Mouse (Mus musculus) erythroblast, embryonic 14.5 days (primary cell): ENCODE results near the gene Kpna7. TPM values are rescaled to one million over a fixed set of nuclear protein-coding genes. Genes with fewer than 3 reads are reported as not detected.
A peak's percentile ranks its signal among the peaks of the same experiment; 100 is the strongest.

Experiments
- H3K27me3 ChIP-seq: 2 replicates; pipeline ENCODE4 v1.6.1; 2012; ENCODE audit warnings: inconsistent platforms; ENCODE audit not compliant: control insufficient read depth
- H3K36me3 ChIP-seq: 2 replicates; pipeline ENCODE4 v1.6.1; 2012; ENCODE audit warnings: mild to moderate bottlenecking, inconsistent platforms; ENCODE audit not compliant: control insufficient read depth
- H3K4me1 ChIP-seq: 2 replicates; pipeline ENCODE4 v1.6.1; 2012; ENCODE audit warnings: inconsistent platforms; ENCODE audit not compliant: control insufficient read depth
- H3K4me3 ChIP-seq: replicated peaks from 2 replicates; pipeline ENCODE3; 2012; ENCODE audit warnings: moderate library complexity, mild to moderate bottlenecking, inconsistent platforms
- H3K9me3 ChIP-seq: 2 replicates; pipeline ENCODE4 v1.6.1; 2012; ENCODE audit warnings: low read length, inconsistent platforms, mixed read lengths; ENCODE audit not compliant: control insufficient read depth
- GATA1 ChIP-seq: IDR thresholded peaks from 2 replicates; pipeline ENCODE4 v1.6.1; 2012; ENCODE audit warnings: low read length, inconsistent platforms, mixed read lengths
- TAL1 ChIP-seq: IDR thresholded peaks from 3 replicates; pipeline ENCODE4 v1.6.1; 2012; ENCODE audit warnings: low read length, inconsistent platforms, mixed read lengths
- polyA plus RNA-seq: library from polyadenylated mRNA; stranded (reverse); fragments of >175 nt; gene quantifications from 2 replicates; pipeline ENCODE4 v1.2.3, GENCODE M21; 2012

Kpna7 gene
- polyA plus RNA-seq, 1 experiment, result not detected

DNA sequence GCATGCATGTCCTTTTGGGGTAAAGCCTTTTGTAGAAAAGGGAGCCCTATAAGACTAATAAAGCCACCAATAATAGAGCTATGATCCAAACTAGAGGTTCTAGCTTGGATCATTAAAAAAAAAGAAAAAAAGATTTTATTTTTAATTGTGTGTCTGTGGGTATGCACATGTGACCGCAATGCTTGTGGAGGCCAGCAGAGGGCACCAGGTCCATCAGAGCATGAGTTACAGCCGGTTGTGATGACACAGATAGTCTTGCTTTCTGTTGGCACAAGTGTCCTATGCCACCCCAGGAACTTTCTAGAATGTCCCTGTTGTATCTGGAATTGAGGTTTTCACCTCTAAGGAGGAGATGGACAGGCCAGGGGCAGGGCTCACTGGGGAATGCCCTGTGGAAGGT, 35.6 kb upstream of the Kpna7 start:
- peaks cover 7% of the 10 kb centered on the region for H3K9me3 ChIP-seq
- H3K27me3 ChIP-seq, result peaks cover 22% of the 10 kb centered on the region
- H3K4me1 ChIP-seq, result peaks cover 8% of the 10 kb centered on the region
- TF ChIP-seq GATA1 (no peak), TAL1 (no peak)
- peaks cover 27% of the 10 kb centered on the region for H3K36me3 ChIP-seq
- H3K4me3 ChIP-seq, result no peak overlapping the region

DNA sequence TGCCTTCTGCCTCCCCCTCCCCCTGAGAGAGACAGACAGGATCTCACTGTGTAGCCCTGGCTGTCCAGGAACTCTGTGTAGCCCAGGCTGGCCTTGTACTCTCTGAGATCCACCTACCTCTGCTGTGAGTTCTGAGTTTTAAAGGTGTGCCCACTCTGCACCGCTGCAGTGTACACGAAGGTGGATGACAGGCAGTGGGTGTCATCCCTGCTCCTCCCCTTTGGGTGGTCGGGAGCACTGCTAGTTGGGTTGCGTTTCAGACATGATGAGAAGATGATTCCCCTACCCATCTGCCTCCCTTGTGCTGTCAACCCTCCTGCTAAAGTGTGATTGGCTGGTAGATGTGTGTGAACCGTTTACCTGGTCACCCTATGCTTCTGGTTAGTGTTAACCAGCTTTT, 34.6 kb upstream of the Kpna7 start:
- Histone ChIP-seq H3K9me3 (peaks cover 6% of the 10 kb centered on the region), H3K4me3 (no peak overlapping the region), H3K4me1 (peaks cover 17% of the 10 kb centered on the region), H3K36me3 (peaks cover 18% of the 10 kb centered on the region), H3K27me3 (peaks cover 31% of the 10 kb centered on the region)
- TF ChIP-seq TAL1 (no peak), GATA1 (no peak)

GRCm38 (mm10) chr5:145118005-145118404, 34.2 kb upstream of the Kpna7 start:
- H3K27me3 ChIP-seq, result peaks cover 31% of the 10 kb centered on the region
- TF ChIP-seq GATA1 (no peak), TAL1 (no peak)
- H3K9me3 ChIP-seq, result peaks cover 4% of the 10 kb centered on the region
- H3K4me3 ChIP-seq, result no peak overlapping the region
- peaks cover 18% of the 10 kb centered on the region for H3K4me1 ChIP-seq
- peaks cover 13% of the 10 kb centered on the region for H3K36me3 ChIP-seq

DNA sequence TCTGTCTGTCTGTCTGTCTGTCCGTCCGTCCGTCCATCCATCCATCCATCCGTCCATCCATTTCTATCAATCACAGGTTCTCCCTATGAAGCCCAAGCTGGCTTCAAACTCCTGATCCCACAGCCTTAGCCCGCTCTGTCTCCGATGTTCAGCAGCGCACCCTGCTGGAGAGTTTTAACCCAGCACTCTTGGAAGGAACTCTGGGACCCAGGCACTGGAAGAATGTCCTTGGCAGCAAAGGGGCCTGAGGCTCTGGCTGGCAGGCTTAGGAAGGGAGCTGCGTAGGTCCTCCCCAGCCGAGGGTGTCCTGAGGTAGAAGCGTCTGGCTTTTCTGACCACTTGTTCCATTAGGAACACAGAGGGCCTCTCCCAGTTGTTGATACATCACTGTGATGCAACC, 33.1 kb upstream of the Kpna7 start:
- peaks cover 5% of the 10 kb centered on the region for H3K36me3 ChIP-seq

GRCm38 (mm10) chr5:145116316-145116715, 32.5 kb upstream of the Kpna7 start:
- Histone ChIP-seq H3K4me3 (no peak overlapping the region), H3K4me1 (peaks cover 18% of the 10 kb centered on the region), H3K27me3 (peaks cover 31% of the 10 kb centered on the region), H3K36me3 (peaks cover 1% of the 10 kb centered on the region; the same call in 1 of the 2 replicates), H3K9me3 (peaks cover 4% of the 10 kb centered on the region)
- TF ChIP-seq GATA1 (no peak), TAL1 (no peak)

More for the DNA sequence above, 33.1 kb upstream of the Kpna7 start:
- H3K27me3 ChIP-seq, result peaks cover 31% of the 10 kb centered on the region
- peaks cover 18% of the 10 kb centered on the region for H3K4me1 ChIP-seq
- TF ChIP-seq TAL1 (no peak), GATA1 (no peak)
- H3K9me3 ChIP-seq, result peaks cover 4% of the 10 kb centered on the region
- no peak overlapping the region for H3K4me3 ChIP-seq

- Histone ChIP-seq H3K4me1 (peaks cover 18% of the 10 kb centered on the region), H3K9me3 (peaks cover 4% of the 10 kb centered on the region), H3K36me3 (peaks cover under 1% of the 10 kb centered on the region), H3K27me3 (peaks cover 31% of the 10 kb centered on the region), H3K4me3 (no peak overlapping the region)
- TF ChIP-seq TAL1, result no peak
- no peak for TF ChIP-seq GATA1
Observed at GRCm38 (mm10) chr5:145115736-145116135, 31.9 kb upstream of the Kpna7 start.

DNA sequence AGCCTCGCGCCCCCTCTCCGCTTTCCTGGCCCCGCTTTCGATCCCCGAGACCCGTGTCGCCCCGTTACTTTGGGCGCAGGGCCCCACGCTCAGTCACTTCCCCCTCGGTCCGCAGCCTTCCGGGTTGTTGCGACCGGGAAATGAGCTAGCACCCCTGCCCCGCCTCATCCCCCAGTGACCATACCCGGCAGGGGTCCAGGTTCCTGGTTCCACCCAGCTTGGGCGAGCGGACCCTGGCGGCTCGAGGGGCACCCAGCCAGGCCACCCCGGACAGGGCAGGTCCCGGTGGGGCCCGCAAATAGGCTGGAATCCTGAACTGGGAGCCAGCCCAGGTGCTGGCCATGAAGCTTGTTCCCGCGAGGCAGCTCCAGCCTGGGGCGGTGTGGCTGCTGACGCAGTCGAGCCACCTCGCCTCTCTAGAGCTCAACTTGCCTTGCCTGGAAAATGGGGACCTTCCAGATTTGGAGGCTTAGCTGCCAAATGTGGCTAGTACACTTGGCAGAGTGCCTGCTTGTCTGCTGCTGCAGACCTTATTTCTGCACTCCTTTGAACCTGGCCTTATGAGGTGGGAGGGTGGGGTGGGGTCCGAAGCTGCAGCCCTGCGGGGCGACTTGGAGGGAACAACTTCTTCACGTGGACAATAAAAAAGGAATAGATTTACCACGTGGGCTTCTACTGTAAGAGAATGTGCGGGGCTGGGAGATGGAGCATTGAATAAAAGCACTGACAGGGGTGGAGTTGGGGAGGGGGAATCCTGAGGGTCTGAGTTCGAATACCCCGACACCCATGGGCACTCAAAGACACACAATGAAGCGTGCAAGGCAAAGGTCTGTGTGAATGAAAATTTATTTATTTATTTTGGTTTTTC, 31.0 kb upstream of the Kpna7 start:
- TF ChIP-seq GATA1 (no peak), TAL1 (no peak)
- Histone ChIP-seq H3K9me3 (peaks cover 4% of the 10 kb centered on the region), H3K27me3 (peaks cover 31% of the 10 kb centered on the region), H3K4me1 (peaks cover 26% of the 10 kb centered on the region), H3K36me3 (peaks cover 9% of the 10 kb centered on the region), H3K4me3 (peak overlapping the region; percentile 65)

- H3K27me3 ChIP-seq, result peaks cover 31% of the 10 kb centered on the region
- H3K36me3 ChIP-seq, result peaks cover 16% of the 10 kb centered on the region
- TF ChIP-seq TAL1 (no peak), GATA1 (no peak)
- H3K4me3 ChIP-seq, result peak within 1 kb of the TSS; percentile 65
- H3K4me1 ChIP-seq, result peaks cover 29% of the 10 kb centered on the region
- no peaks in the 10 kb centered on the region for H3K9me3 ChIP-seq
Observed at GRCm38 (mm10) chr5:145114071-145114605, 30.3 kb upstream of the Kpna7 start, which contains the start of gene Arpc1b. Arpc1b (plus strand) TSS chr5:145114215.

GRCm38 (mm10) chr5:145113416-145113815, 29.6 kb upstream of the Kpna7 start:
- TF ChIP-seq GATA1, result no peak
- Histone ChIP-seq H3K27me3 (peaks cover 31% of the 10 kb centered on the region), H3K36me3 (peaks cover 22% of the 10 kb centered on the region), H3K4me3 (peak overlapping the region; percentile 65), H3K4me1 (peaks cover 33% of the 10 kb centered on the region), H3K9me3 (no peaks in the 10 kb centered on the region)
